Mouse (Mus musculus): ENCODE results near the gene Ifna1.

The Ifna1 gene

GRCm38 (mm10) chr4:88875435-88876095 is 25.7 kb downstream of the Ifna1 start:
- no peak for DNase-seq

- no peak for DNase-seq
Observed at GRCm38 (mm10) chr4:88876520-88876919, 26.6 kb downstream of the Ifna1 start.

- DNase-seq, result peak; percentile 26
Observed at GRCm38 (mm10) chr4:88878246-88878645, 28.4 kb downstream of the Ifna1 start.

- no peak for DNase-seq
Observed at GRCm38 (mm10) chr4:88878772-88879171, 28.9 kb downstream of the Ifna1 start.

- DNase-seq, result no peak
Observed at GRCm38 (mm10) chr4:88880101-88880500, 30.2 kb downstream of the Ifna1 start, which contains the start of gene Ifne. Ifne (minus strand) TSS chr4:88880201.

- DNase-seq, result no peak
Observed at GRCm38 (mm10) chr4:88888236-88888635, 38.3 kb downstream of the Ifna1 start.

GRCm38 (mm10) chr4:88893201-88893754 is 43.4 kb downstream of the Ifna1 start:
- DNase-seq, result no peak

Measured in thymus, postnatal 14 days (tissue).